Mouse (Mus musculus): Measurements from ENCODE around the gene Gsdma3. TPM values are rescaled to one million over a fixed set of nuclear protein-coding genes. Genes with fewer than 3 reads are reported as not detected.
"Not testable (repeated sequence)": the region's sequence is repeated elsewhere in the genome, so short reads cannot be mapped to it uniquely, and the experiment has no call there.

The Gsdma3 gene
- polyA plus RNA-seq, 1 experiment from 2014 or later: not detected

- H3K4me2 ChIP-seq; H3K36me3 ChIP-seq; H3K27ac ChIP-seq; H3K9ac ChIP-seq (replicated peaks); ATAC-seq (ENCODE audit: insufficient number of reproducible peaks, insufficient read depth, low FRiP score, low TSS enrichment, low read depth); H3K4me3 ChIP-seq (replicated peaks); H3K4me1 ChIP-seq (replicated peaks); H3K9me3 ChIP-seq: not testable (repeated sequence)
- WGBS: 31% methylated on average over 10 of the region's 10 CpGs
- peaks cover 10% of the 10 kb centered on the region; the same call in 1 of the 2 replicates for H3K27me3 ChIP-seq
Measured at GRCm38 (mm10) chr11:98635312-98635970, 9.3 kb downstream of the Gsdma3 start.

GRCm38 (mm10) chr11:98637501-98637900 lies 11.3 kb downstream of the Gsdma3 start:
- ATAC-seq (ENCODE audit: insufficient number of reproducible peaks, insufficient read depth, low FRiP score, low TSS enrichment, low read depth): no peak
- no peaks in the 10 kb centered on the region for H3K36me3 ChIP-seq
- 79% methylated on average over 1 of the region's 1 CpGs for WGBS
- no peaks in the 10 kb centered on the region for H3K9me3 ChIP-seq
- H3K27ac ChIP-seq: no peak overlapping the region
- H3K27me3 ChIP-seq: peaks cover 4% of the 10 kb centered on the region; the same call in 1 of the 2 replicates
- H3K9ac ChIP-seq (replicated peaks): no peak overlapping the region
- no peak overlapping the region for H3K4me2 ChIP-seq
- H3K4me3 ChIP-seq (replicated peaks): no peak overlapping the region
- H3K4me1 ChIP-seq (replicated peaks): no peaks in the 10 kb centered on the region

- no peaks in the 10 kb centered on the region; the same call in 1 of the 2 replicates for H3K27me3 ChIP-seq
- 53% methylated on average over 5 of the region's 5 CpGs for WGBS
- H3K4me2 ChIP-seq: no peak overlapping the region
- H3K9me3 ChIP-seq: no peaks in the 10 kb centered on the region
- no peak overlapping the region for H3K27ac ChIP-seq
- no peak for ATAC-seq (ENCODE audit: insufficient number of reproducible peaks, insufficient read depth, low FRiP score, low TSS enrichment, low read depth)
- H3K9ac ChIP-seq (replicated peaks): no peak overlapping the region
- H3K4me1 ChIP-seq (replicated peaks): no peaks in the 10 kb centered on the region
- H3K36me3 ChIP-seq: no peaks in the 10 kb centered on the region
- no peak overlapping the region for H3K4me3 ChIP-seq (replicated peaks)
Measured at GRCm38 (mm10) chr11:98640091-98640490, 13.9 kb downstream of the Gsdma3 start.

GRCm38 (mm10) chr11:98644757-98645156 lies 18.6 kb downstream of the Gsdma3 start:
- H3K4me1 ChIP-seq (replicated peaks): no peaks in the 10 kb centered on the region
- no peak overlapping the region for H3K4me3 ChIP-seq (replicated peaks)
- no peak for ATAC-seq (ENCODE audit: insufficient number of reproducible peaks, insufficient read depth, low FRiP score, low TSS enrichment, low read depth)
- no peaks in the 10 kb centered on the region for H3K36me3 ChIP-seq
- 76% methylated on average over 3 of the region's 3 CpGs for WGBS
- no peak overlapping the region for H3K27ac ChIP-seq
- no peaks in the 10 kb centered on the region for H3K9me3 ChIP-seq
- H3K4me2 ChIP-seq: no peak overlapping the region
- no peak overlapping the region for H3K9ac ChIP-seq (replicated peaks)
- peaks cover 23% of the 10 kb centered on the region for H3K27me3 ChIP-seq

- no peak for ATAC-seq (ENCODE audit: insufficient number of reproducible peaks, insufficient read depth, low FRiP score, low TSS enrichment, low read depth)
- Histone ChIP-seq H3K4me3 (replicated peaks) (no peak overlapping the region), H3K4me1 (replicated peaks) (no peaks in the 10 kb centered on the region), H3K9ac (replicated peaks) (no peak overlapping the region), H3K27me3 (peaks cover 23% of the 10 kb centered on the region), H3K36me3 (no peaks in the 10 kb centered on the region), H3K4me2 (no peak overlapping the region), H3K9me3 (no peaks in the 10 kb centered on the region), H3K27ac (no peak overlapping the region)
- WGBS: 89% methylated on average over 2 of the region's 2 CpGs
Measured at GRCm38 (mm10) chr11:98645946-98646345, 19.8 kb downstream of the Gsdma3 start.

- no peak within 1 kb of the TSS for H3K9ac ChIP-seq (replicated peaks)
- no peaks in the 10 kb centered on the region for H3K36me3 ChIP-seq
- H3K27ac ChIP-seq: no peak within 1 kb of the TSS
- H3K27me3 ChIP-seq: peaks cover 23% of the 10 kb centered on the region
- WGBS: 67% methylated on average over 2 of the region's 2 CpGs
- H3K9me3 ChIP-seq: no peaks in the 10 kb centered on the region
- no peak within 1 kb of the TSS for H3K4me2 ChIP-seq
- ATAC-seq (ENCODE audit: insufficient number of reproducible peaks, insufficient read depth, low FRiP score, low TSS enrichment, low read depth): no peak
- no peak within 1 kb of the TSS for H3K4me3 ChIP-seq (replicated peaks)
- H3K4me1 ChIP-seq (replicated peaks): no peaks in the 10 kb centered on the region
Measured at GRCm38 (mm10) chr11:98646459-98646858, 20.3 kb downstream of the Gsdma3 start, which contains the start of gene Gsdma2. Gsdma2 (plus strand) TSS chr11:98646759.

- H3K27me3 ChIP-seq: peaks cover 15% of the 10 kb centered on the region
- not testable (repeated sequence) for H3K4me2 ChIP-seq; H3K4me3 ChIP-seq (replicated peaks); H3K36me3 ChIP-seq; H3K9me3 ChIP-seq; H3K9ac ChIP-seq (replicated peaks); H3K27ac ChIP-seq; H3K4me1 ChIP-seq (replicated peaks); ATAC-seq (ENCODE audit: insufficient number of reproducible peaks, insufficient read depth, low FRiP score, low TSS enrichment, low read depth)
- WGBS: 14% methylated on average over 7 of the region's 7 CpGs
Measured at GRCm38 (mm10) chr11:98655076-98655475, 28.9 kb downstream of the Gsdma3 start.

- Histone ChIP-seq H3K4me2 (no peak overlapping the region), H3K27me3 (peaks cover 21% of the 10 kb centered on the region; the same call in 1 of the 2 replicates)
Measured at GRCm38 (mm10) chr11:98660517-98660916, 34.4 kb downstream of the Gsdma3 start.

GRCm38 (mm10) chr11:98664091-98664490 lies 37.9 kb downstream of the Gsdma3 start, which contains the start of gene Gsdma:
Gsdma (plus strand) TSS chr11:98664351.
- Histone ChIP-seq H3K4me1 (replicated peaks) (no peaks in the 10 kb centered on the region), H3K9me3 (no peaks in the 10 kb centered on the region), H3K4me3 (replicated peaks) (no peak within 1 kb of the TSS), H3K9ac (replicated peaks) (no peak within 1 kb of the TSS), H3K27ac (no peak within 1 kb of the TSS), H3K36me3 (no peaks in the 10 kb centered on the region), H3K27me3 (peaks cover 50% of the 10 kb centered on the region), H3K4me2 (no peak within 1 kb of the TSS)
- no peak for ATAC-seq (ENCODE audit: insufficient number of reproducible peaks, insufficient read depth, low FRiP score, low TSS enrichment, low read depth)
- WGBS: 19% methylated on average over 4 of the region's 4 CpGs

More at GRCm38 (mm10) chr11:98660517-98660916, 34.4 kb downstream of the Gsdma3 start:
- Histone ChIP-seq H3K4me3 (replicated peaks) (no peak overlapping the region), H3K36me3 (no peaks in the 10 kb centered on the region), H3K9ac (replicated peaks) (no peak overlapping the region), H3K4me1 (replicated peaks) (no peaks in the 10 kb centered on the region), H3K9me3 (no peaks in the 10 kb centered on the region), H3K27ac (no peak overlapping the region)
- 10% methylated on average over 6 of the region's 6 CpGs for WGBS
- no peak for ATAC-seq (ENCODE audit: insufficient number of reproducible peaks, insufficient read depth, low FRiP score, low TSS enrichment, low read depth)

- no peak overlapping the region for H3K4me2 ChIP-seq
- no peak overlapping the region for H3K27ac ChIP-seq
- H3K9me3 ChIP-seq: no peaks in the 10 kb centered on the region
- ATAC-seq (ENCODE audit: insufficient number of reproducible peaks, insufficient read depth, low FRiP score, low TSS enrichment, low read depth): no peak
- H3K36me3 ChIP-seq: no peaks in the 10 kb centered on the region
- H3K4me3 ChIP-seq (replicated peaks): no peak overlapping the region
- H3K27me3 ChIP-seq: peaks cover 48% of the 10 kb centered on the region
- WGBS: 59% methylated on average over 2 of the region's 2 CpGs
- no peak overlapping the region for H3K9ac ChIP-seq (replicated peaks)
- no peaks in the 10 kb centered on the region for H3K4me1 ChIP-seq (replicated peaks)
Measured at GRCm38 (mm10) chr11:98668984-98669383, 42.8 kb downstream of the Gsdma3 start.

GRCm38 (mm10) chr11:98671284-98671815 lies 45.2 kb downstream of the Gsdma3 start:
- Histone ChIP-seq H3K9me3 (no peaks in the 10 kb centered on the region), H3K4me2 (no peak overlapping the region), H3K9ac (replicated peaks) (no peak overlapping the region), H3K4me1 (replicated peaks) (no peaks in the 10 kb centered on the region), H3K4me3 (replicated peaks) (no peak overlapping the region), H3K27me3 (peaks cover 37% of the 10 kb centered on the region), H3K27ac (no peak overlapping the region), H3K36me3 (no peaks in the 10 kb centered on the region)
- ATAC-seq (ENCODE audit: insufficient number of reproducible peaks, insufficient read depth, low FRiP score, low TSS enrichment, low read depth): no peak
- WGBS: 73% methylated on average over 3 of the region's 3 CpGs
